In the genomic region with DNA sequence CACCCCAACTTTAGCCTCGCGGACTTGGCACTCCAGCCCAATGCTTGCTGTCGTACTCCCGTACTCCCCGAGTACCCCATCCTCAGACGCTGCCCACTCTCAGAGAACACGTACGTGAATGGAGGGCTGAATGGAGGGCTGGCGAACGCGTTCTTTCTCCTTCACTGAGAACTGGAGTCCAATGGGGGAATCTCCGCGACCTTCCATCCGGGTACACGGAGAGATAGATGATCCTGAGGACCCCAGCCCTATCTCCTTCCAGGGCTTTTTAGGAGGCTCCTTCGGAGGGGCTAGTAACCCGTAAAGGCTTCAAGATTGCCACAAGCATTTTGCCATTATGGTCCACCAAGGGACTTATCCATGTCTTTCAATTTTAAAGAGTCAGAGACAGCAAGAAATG, we compare ENCODE assay signal across 29 mouse cellular contexts. TPM values are rescaled to one million over a fixed set of nuclear protein-coding genes. Genes with fewer than 3 reads are reported as not detected.
DNase-seq lines count a peak whose midpoint lies in the region; ATAC-seq lines count a peak whose summit lies in the region.
"Had no signal": no experiment of that assay in that cellular context is flagged by ENCODE, and none has a peak within 500 bp of the region (broad histone marks: within the 10 kb centered on the region; RNA-seq: fewer than 3 reads in every experiment).

No protein-coding gene starts in this region.

- H3K4me1 ChIP-seq in limb, embryonic 11.5 days (ENCODE audit: control insufficient read depth, insufficient read depth, low read length), result 0 out of 2 replicates have a peak, but pooled peaks cover 2% of the 10 kb centered on the region
- peaks cover 12% of the 10 kb centered on the region for H3K4me1 ChIP-seq in limb, embryonic 10.5 days
- no peaks in the 10 kb centered on the region for H3K4me1 ChIP-seq in neural tube, embryonic 15.5 days
- H3K4me1 ChIP-seq in neural tube, embryonic 11.5 days (ENCODE audit: control insufficient read depth, insufficient read depth, low read length), result no peaks in the 10 kb centered on the region; the same call in 1 of the 2 replicates
- H3K4me1 ChIP-seq: forebrain, embryonic 12.5 days; hindbrain, embryonic 12.5 days; hindbrain, embryonic 15.5 days had no signal

- H3K27ac ChIP-seq in limb, embryonic 11.5 days (replicated peaks; ENCODE audit: low read depth, low read length), result no peak overlapping the region
- no peak overlapping the region for H3K27ac ChIP-seq in limb, embryonic 10.5 days
- H3K27ac ChIP-seq in neural tube, embryonic 15.5 days (replicated peaks), result no peak overlapping the region
- H3K27ac ChIP-seq in neural tube, embryonic 11.5 days (ENCODE audit: low read depth, low read length), result no peak overlapping the region
- H3K27ac ChIP-seq: embryonic facial prominence, embryonic 13.5 days; forebrain, embryonic 12.5 days; heart, adult 2 months; heart, embryonic 10.5 days; heart, embryonic 13.5 days; hindbrain, embryonic 12.5 days; hindbrain, embryonic 15.5 days; intestine, embryonic 15.5 days had no signal

- peaks cover 97% of the 10 kb centered on the region for H3K27me3 ChIP-seq in limb, embryonic 11.5 days (ENCODE audit: control insufficient read depth, insufficient read depth, low read length)
- peaks cover 100% of the 10 kb centered on the region for H3K27me3 ChIP-seq in limb, embryonic 10.5 days (ENCODE audit: low read depth, poor library complexity, severe bottlenecking)
- peaks cover 93% of the 10 kb centered on the region for H3K27me3 ChIP-seq in neural tube, embryonic 15.5 days (replicated peaks)
- H3K27me3 ChIP-seq in neural tube, embryonic 11.5 days (ENCODE audit: control insufficient read depth, insufficient read depth, low read length), result peaks cover 99% of the 10 kb centered on the region

- ATAC-seq in limb, embryonic 11.5 days (ENCODE audit: insufficient number of reproducible peaks, low FRiP score, low TSS enrichment, low read depth), result no peak
- ATAC-seq in neural tube, embryonic 15.5 days (ENCODE audit: low FRiP score), result no peak
- ATAC-seq in neural tube, embryonic 11.5 days (ENCODE audit: insufficient read depth, low FRiP score, low TSS enrichment), result no peak
- ATAC-seq: activated CD4-positive, CD25-positive, alpha-beta regulatory T cell, adult 4 months; forebrain, embryonic 16.5 days; intestine, embryonic 15.5 days had no signal

- H3K4me3 ChIP-seq in limb, embryonic 11.5 days (ENCODE audit: low read depth, low read length), result no peak overlapping the region
- no peak overlapping the region for H3K4me3 ChIP-seq in limb, embryonic 10.5 days
- H3K4me3 ChIP-seq in neural tube, embryonic 15.5 days (replicated peaks), result no peak overlapping the region
- H3K4me3 ChIP-seq in neural tube, embryonic 11.5 days (ENCODE audit: low read depth, low read length), result no peak overlapping the region
- H3K4me3 ChIP-seq: embryonic facial prominence, embryonic 13.5 days; erythroblast, embryonic 14.5 days; forebrain, embryonic 12.5 days; heart, adult 2 months; heart, embryonic 10.5 days; heart, embryonic 13.5 days; hindbrain, embryonic 12.5 days; hindbrain, embryonic 15.5 days; intestine, embryonic 15.5 days had no signal

- WGBS in limb, embryonic 11.5 days, result 0% methylated on average over 17 of the region's 17 CpGs
- WGBS in limb, embryonic 10.5 days, result under 1% methylated on average over 17 of the region's 17 CpGs
- under 1% methylated on average over 17 of the region's 17 CpGs for WGBS in neural tube, embryonic 15.5 days
- under 1% methylated on average over 17 of the region's 17 CpGs for WGBS in neural tube, embryonic 11.5 days

- H3K9me3 ChIP-seq in limb, embryonic 11.5 days (ENCODE audit: control insufficient read depth, low read length), result no peaks in the 10 kb centered on the region
- H3K9me3 ChIP-seq in limb, embryonic 10.5 days (replicated peaks), result no peaks in the 10 kb centered on the region
- no peaks in the 10 kb centered on the region for H3K9me3 ChIP-seq in neural tube, embryonic 15.5 days (replicated peaks)
- no peaks in the 10 kb centered on the region for H3K9me3 ChIP-seq in neural tube, embryonic 11.5 days (ENCODE audit: control insufficient read depth, low read length)
- H3K9me3 ChIP-seq: forebrain, embryonic 12.5 days; heart, embryonic 10.5 days; heart, embryonic 13.5 days; hindbrain, embryonic 12.5 days; hindbrain, embryonic 15.5 days; intestine, embryonic 15.5 days had no signal

- peak; percentile 64 for DNase-seq in embryo, embryonic 10.5 days (ENCODE audit: low spot score)
- no peak for DNase-seq in embryo, embryonic 11 days
- DNase-seq in limb, embryonic 11.5 days (ENCODE audit: low spot score), result peak; percentile 58
- no peak for DNase-seq in limb, embryonic 10.5 days (ENCODE audit: low spot score)
- peak; percentile 61 for DNase-seq in neural tube, embryonic 10.5 days (ENCODE audit: extremely low spot score, low spot score)
- DNase-seq in neural tube, embryonic 11.5 days (ENCODE audit: low spot score), result peak; percentile 53
- no peak for DNase-seq in spleen, postnatal 14 days (ENCODE audit: low spot score in 2 of 2)
- DNase-seq: adrenal gland, adult 8-10 months; adrenal gland, postnatal 25 days; cerebellum, adult 11-12 months; cerebellum, adult 8-10 months; cerebellum, postnatal 10 days; gastrocnemius, postnatal 10 days; gastrocnemius, postnatal 36 days; heart, adult 2 months; heart, postnatal 14 days; heart, postnatal 4 days had no signal

- H3K9ac ChIP-seq in limb, embryonic 11.5 days (ENCODE audit: low read length), result no peak overlapping the region
- H3K9ac ChIP-seq in neural tube, embryonic 15.5 days (replicated peaks), result no peak overlapping the region
- no peak overlapping the region for H3K9ac ChIP-seq in neural tube, embryonic 11.5 days (ENCODE audit: low read length)
- H3K9ac ChIP-seq: embryonic facial prominence, embryonic 13.5 days; forebrain, embryonic 12.5 days; heart, embryonic 13.5 days; hindbrain, embryonic 12.5 days; hindbrain, embryonic 15.5 days; intestine, embryonic 15.5 days had no signal

- no peak overlapping the region for H3K4me2 ChIP-seq in limb, embryonic 11.5 days (ENCODE audit: low read depth, severe bottlenecking)
- H3K4me2 ChIP-seq in neural tube, embryonic 15.5 days, result no peak overlapping the region
- no peak overlapping the region for H3K4me2 ChIP-seq in neural tube, embryonic 11.5 days (ENCODE audit: low read depth)
- H3K4me2 ChIP-seq: embryonic facial prominence, embryonic 13.5 days; forebrain, embryonic 12.5 days; heart, embryonic 13.5 days; hindbrain, embryonic 12.5 days; hindbrain, embryonic 15.5 days; intestine, embryonic 15.5 days had no signal

- H3K36me3 ChIP-seq in limb, embryonic 11.5 days (ENCODE audit: control insufficient read depth, insufficient read depth, low read length), result no peaks in the 10 kb centered on the region
- no peaks in the 10 kb centered on the region for H3K36me3 ChIP-seq in limb, embryonic 10.5 days
- no peaks in the 10 kb centered on the region for H3K36me3 ChIP-seq in neural tube, embryonic 15.5 days
- H3K36me3 ChIP-seq in neural tube, embryonic 11.5 days (ENCODE audit: control insufficient read depth, insufficient read depth, low read length), result no peaks in the 10 kb centered on the region
- H3K36me3 ChIP-seq: embryonic facial prominence, embryonic 13.5 days; forebrain, embryonic 12.5 days; heart, embryonic 10.5 days; heart, embryonic 13.5 days; hindbrain, embryonic 12.5 days; hindbrain, embryonic 15.5 days; intestine, embryonic 15.5 days had no signal

RNA-seq across cellular contexts. Expression of gene Hoxb13, which starts 18.6 kb away (rescaled TPM):
- polyA plus RNA-seq in limb, embryonic 11.5 days (2014; fragmentation: Nextera tagmentation; extraction: Ambion mirVana), result 0.09 TPM in 1 of 2 replicates, not detected in the other
- not detected in 2 replicates for polyA plus RNA-seq in limb, embryonic 10.5 days (2016; fragmentation: Nextera tagmentation; extraction: Ambion mirVana)
- polyA plus RNA-seq in neural tube, embryonic 15.5 days (2015; fragmentation: Nextera tagmentation; extraction: Ambion mirVana), result 0.15 and 1.9 TPM in 2 replicates
- 0.33 and 0.35 TPM in 2 replicates for polyA plus RNA-seq in neural tube, embryonic 11.5 days (2014; fragmentation: Nextera tagmentation; extraction: Ambion mirVana)
- polyA plus RNA-seq: activated CD4-positive, CD25-positive, alpha-beta regulatory T cell, adult 4 months; brain, embryonic 14.5 days; embryonic facial prominence, embryonic 13.5 days; forebrain, embryonic 12.5 days; heart, adult 2 months; heart, embryonic 10.5 days; heart, embryonic 13.5 days; hindbrain, embryonic 12.5 days; hindbrain, embryonic 15.5 days had no signal

RNA-seq across cellular contexts. Expression of gene Ttll6, which starts 41.9 kb away (rescaled TPM):
- polyA plus RNA-seq in limb, embryonic 11.5 days (2014; fragmentation: Nextera tagmentation; extraction: Ambion mirVana), result 0.04 TPM in 1 of 2 replicates, not detected in the other
- polyA plus RNA-seq in limb, embryonic 10.5 days (2016; fragmentation: Nextera tagmentation; extraction: Ambion mirVana), result not detected in 2 replicates
- 0.23 and 0.46 TPM in 2 replicates for polyA plus RNA-seq in neural tube, embryonic 15.5 days (2015; fragmentation: Nextera tagmentation; extraction: Ambion mirVana)
- polyA plus RNA-seq in neural tube, embryonic 11.5 days (2014; fragmentation: Nextera tagmentation; extraction: Ambion mirVana), result not detected in 2 replicates
- polyA plus RNA-seq: erythroblast, embryonic 14.5 days; heart, embryonic 10.5 days; heart, embryonic 13.5 days had no signal

Comparison
In these comparisons a context has a peak if more than half of its experiments do, and no peak if none do; other contexts are left out.
1. DNase-seq: peak in embryo, embryonic 10.5 days (single experiment), limb, embryonic 11.5 days (single experiment), neural tube, embryonic 10.5 days (single experiment) and neural tube, embryonic 11.5 days (single experiment); none in embryo, embryonic 11 days (single experiment), limb, embryonic 10.5 days (single experiment) and spleen, postnatal 14 days (0 of 2).